Mouse (Mus musculus): ENCODE measurements around the gene Ppp4r3a.
"Not testable (repeated sequence)": the region's sequence is repeated elsewhere in the genome, so short reads cannot be mapped to it uniquely, and the experiment has no call there.

Gene Ppp4r3a

GRCm38 (mm10) chr12:101028954-101029731 lies 54.4 kb downstream of the Ppp4r3a start, which contains the start of gene Ccdc88c:
Gene Ccdc88c, minus strand, starts transcription at chr12:101029056.
- peak; percentile 89 for DNase-seq (ENCODE audit: low spot score)

GRCm38 (mm10) chr12:101028247-101028953 lies 55.1 kb downstream of the Ppp4r3a start:
- DNase-seq (ENCODE audit: low spot score): peak; percentile 63

GRCm38 (mm10) chr12:101027451-101028246 lies 55.9 kb downstream of the Ppp4r3a start:
- no peak for DNase-seq (ENCODE audit: low spot score)

- DNase-seq (ENCODE audit: low spot score): peak; percentile 34
These were observed 56.6 kb downstream of the Ppp4r3a start for GRCm38 (mm10) chr12:101026946-101027345.

- peak; percentile 42 for DNase-seq (ENCODE audit: low spot score)
These were observed 57.0 kb downstream of the Ppp4r3a start for GRCm38 (mm10) chr12:101026518-101026917.

GRCm38 (mm10) chr12:101026025-101026424 lies 57.5 kb downstream of the Ppp4r3a start:
- DNase-seq (ENCODE audit: low spot score): peak; percentile 17

- DNase-seq (ENCODE audit: low spot score): peak; percentile 31
These were observed 58.1 kb downstream of the Ppp4r3a start for GRCm38 (mm10) chr12:101025379-101025778.

- peak; percentile 22 for DNase-seq (ENCODE audit: low spot score)
These were observed 58.7 kb downstream of the Ppp4r3a start for GRCm38 (mm10) chr12:101024824-101025223.

GRCm38 (mm10) chr12:101023143-101023542 lies 60.4 kb downstream of the Ppp4r3a start:
- DNase-seq (ENCODE audit: low spot score): peak; percentile 34

GRCm38 (mm10) chr12:101022353-101022752 lies 61.1 kb downstream of the Ppp4r3a start:
- no peak for DNase-seq (ENCODE audit: low spot score)

- DNase-seq (ENCODE audit: low spot score): no peak
These were observed 61.8 kb downstream of the Ppp4r3a start for GRCm38 (mm10) chr12:101021484-101022226.

GRCm38 (mm10) chr12:101020210-101021015 lies 63.1 kb downstream of the Ppp4r3a start:
- no peak for DNase-seq (ENCODE audit: low spot score)

- DNase-seq (ENCODE audit: low spot score): no peak
These were observed 64.1 kb downstream of the Ppp4r3a start for GRCm38 (mm10) chr12:101019443-101019842.

- DNase-seq (ENCODE audit: low spot score): no peak
These were observed 64.5 kb downstream of the Ppp4r3a start for GRCm38 (mm10) chr12:101019031-101019430.

- DNase-seq (ENCODE audit: low spot score): no peak
These were observed 65.5 kb downstream of the Ppp4r3a start for GRCm38 (mm10) chr12:101017971-101018371.

GRCm38 (mm10) chr12:101016412-101016928 lies 67.0 kb downstream of the Ppp4r3a start:
- no peak for DNase-seq (ENCODE audit: low spot score)

GRCm38 (mm10) chr12:101015926-101016325 lies 67.6 kb downstream of the Ppp4r3a start:
- no peak for DNase-seq (ENCODE audit: low spot score)

GRCm38 (mm10) chr12:101015165-101015560 lies 68.3 kb downstream of the Ppp4r3a start:
- DNase-seq (ENCODE audit: low spot score): no peak

GRCm38 (mm10) chr12:101014549-101015164 lies 68.8 kb downstream of the Ppp4r3a start:
- no peak for DNase-seq (ENCODE audit: low spot score)

- not testable (repeated sequence) for DNase-seq (ENCODE audit: low spot score)
These were observed 69.8 kb downstream of the Ppp4r3a start for GRCm38 (mm10) chr12:101013668-101014067.

Data from testis, postnatal 10 days (tissue).